Mouse (Mus musculus): ENCODE measurements around the gene Rap1gds1.

Gene Rap1gds1

DNA sequence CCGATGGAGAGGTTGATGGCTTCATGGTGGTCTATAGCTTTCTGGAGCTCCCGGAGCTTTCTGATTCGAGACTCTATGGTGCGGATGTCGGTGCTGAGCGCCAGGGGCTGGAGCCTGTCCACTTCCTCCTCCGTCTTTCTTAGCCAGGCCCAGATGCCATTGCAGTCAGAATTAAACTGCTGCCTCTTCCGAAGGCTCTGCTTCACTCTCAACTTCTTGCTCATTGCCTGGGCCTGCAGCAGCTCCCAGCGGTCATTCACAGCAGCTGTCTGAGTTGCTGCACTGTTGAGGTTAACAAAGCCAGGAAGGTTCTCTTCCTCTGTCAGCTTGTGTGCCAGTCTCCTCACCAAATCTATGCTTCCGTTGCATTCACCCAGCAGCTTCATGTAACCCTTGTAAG is 137.8 kb downstream of the Rap1gds1 start:
- DNase-seq: no peak

DNA sequence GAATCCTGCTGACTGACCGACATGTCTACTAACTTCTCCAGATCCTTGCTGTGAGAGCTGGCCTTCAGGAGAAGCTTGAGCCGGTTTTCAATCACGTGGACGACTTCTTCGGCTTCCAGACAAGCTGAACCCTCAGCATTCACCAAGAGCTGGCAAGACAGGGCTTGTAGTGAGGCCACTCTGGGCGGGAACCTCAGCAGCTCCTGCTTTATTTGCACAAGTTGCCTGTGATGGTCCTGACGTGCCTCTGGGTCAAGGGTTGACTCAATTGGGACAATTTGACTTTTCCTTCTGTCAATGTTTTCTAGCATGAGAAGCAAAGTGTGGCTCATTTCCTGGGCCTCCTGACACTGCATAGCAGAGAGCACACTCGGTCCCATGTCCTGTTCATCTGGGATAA is 138.2 kb downstream of the Rap1gds1 start:
- no peak for DNase-seq

DNA sequence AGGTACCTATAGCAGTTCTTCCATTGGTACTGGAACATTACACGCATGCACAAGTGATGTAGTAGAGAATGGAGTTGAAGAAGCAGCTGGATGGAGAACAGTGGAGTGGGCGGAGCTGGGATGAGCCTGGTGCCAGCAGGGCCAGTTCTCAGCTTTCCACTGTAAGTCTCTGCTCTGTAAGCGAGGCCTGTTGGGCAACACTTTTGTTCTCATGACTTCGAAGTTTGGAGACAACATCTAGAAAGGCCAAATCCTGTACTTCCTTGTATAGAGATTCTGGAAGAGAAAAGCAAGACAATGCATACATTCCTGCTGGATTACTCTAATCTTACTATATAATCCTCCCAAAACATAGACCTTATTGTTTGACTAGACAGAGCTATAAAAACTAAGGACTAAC is 147.6 kb downstream of the Rap1gds1 start:
- no peak for DNase-seq

DNA sequence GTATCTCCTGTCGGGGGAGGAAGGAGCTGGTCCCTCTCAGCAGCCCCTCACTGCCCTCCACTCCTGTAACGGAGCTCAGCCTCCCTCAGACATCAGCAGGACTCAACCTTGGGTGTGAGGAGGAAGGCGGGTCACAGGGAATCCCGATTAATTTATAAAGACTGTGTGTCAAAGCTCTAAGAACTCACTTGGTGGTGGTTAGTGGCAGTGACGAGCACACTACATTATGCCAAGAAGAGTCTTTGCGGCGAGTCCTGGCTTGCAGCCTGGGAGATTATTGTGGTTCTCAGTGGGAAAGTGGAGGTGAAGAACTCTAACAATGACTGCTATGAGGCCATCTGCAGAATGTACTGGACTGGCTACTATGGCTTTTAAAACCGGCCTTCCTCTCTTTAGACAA is 148.8 kb downstream of the Rap1gds1 start:
- no peak for DNase-seq

DNA sequence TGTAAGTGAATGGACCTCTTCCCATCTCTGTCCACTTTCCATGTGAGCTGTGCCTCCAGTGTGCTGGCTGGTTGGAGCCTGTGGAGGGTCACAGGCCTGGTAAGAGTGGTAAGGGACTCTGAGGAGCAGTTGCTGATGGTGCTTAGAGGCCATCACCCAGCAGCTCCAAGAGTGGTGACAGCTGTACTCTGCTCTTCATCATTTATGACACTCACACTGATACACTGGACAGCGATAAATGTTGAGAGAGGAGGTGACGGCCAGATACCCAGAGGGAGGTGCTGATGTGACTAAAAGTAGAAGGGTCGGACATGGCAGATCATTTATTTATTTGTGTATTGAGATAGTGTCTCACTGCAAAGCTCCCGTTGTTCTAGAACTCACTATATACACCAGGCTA is 156.8 kb downstream of the Rap1gds1 start:
- no peak for DNase-seq

DNA sequence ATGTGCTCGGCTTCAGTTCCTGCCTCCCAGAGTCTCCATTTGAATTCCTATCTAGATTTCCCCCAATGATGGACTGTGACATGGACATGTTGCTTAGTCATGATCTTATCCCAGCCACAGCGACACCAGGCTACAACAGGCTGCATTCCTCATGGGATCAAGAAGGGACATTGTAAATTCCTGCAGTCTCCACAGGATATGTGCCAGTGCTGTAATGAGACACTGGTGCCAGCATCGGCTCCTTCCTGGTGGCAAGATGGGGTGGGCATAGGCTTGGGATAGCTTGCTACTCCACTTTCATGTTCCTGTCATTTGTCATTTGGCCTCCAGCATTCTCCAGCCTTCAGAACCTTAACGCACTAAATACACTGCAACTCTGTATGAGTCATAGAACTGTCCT is 158.0 kb downstream of the Rap1gds1 start:
- no peak for DNase-seq

DNA sequence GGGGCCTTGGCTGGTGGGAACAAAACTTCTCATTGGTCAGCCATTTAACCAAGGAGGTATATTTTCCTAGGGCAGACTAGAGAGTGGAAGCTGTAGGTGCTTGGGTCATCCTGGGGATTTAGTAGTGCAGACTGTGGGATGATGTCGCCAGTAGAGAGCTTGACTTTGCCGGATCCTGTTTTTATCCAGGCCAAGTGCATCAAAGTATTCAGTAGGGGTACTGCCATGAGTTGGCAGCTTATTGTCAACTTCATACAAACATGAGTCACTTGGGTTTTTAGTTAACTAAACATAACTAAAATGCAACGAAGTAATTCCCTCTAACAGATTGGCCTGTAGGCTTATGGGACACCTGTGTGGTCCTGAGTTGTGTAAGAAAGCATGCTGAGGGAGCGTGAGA is 158.4 kb downstream of the Rap1gds1 start:
- DNase-seq: no peak

DNA sequence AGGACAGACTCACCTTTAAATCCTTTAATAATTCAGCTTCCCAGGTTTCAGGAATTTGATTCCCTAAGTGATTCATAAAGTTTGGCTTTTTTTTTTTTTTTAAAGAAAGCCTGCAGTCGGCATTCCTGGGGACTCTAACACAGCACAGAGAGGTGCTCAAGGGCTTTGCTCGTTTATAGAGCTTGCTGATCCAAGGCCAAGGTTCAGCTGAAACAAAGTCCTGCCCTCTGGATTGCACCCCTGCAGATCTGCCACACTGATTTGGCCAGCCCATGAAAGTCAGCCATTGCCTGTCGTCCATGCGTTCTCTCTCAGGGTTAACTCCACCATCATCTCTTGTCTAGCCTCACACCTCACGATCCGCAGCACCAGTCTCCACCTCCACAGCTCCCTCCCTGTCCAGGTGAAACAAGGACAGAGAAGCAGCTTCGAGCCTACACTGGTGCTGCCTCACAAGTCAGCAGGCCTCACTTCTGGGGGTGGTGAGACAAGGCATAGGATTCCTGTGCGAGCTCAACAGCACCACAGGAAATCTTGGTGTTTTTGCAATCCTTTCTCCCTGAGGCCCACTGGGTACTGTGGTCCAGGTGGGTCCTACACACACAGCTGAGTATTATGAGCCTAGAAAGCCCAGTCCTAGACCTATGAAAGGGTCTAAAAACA is 160.2 kb downstream of the Rap1gds1 start:
- no peak for DNase-seq

DNA sequence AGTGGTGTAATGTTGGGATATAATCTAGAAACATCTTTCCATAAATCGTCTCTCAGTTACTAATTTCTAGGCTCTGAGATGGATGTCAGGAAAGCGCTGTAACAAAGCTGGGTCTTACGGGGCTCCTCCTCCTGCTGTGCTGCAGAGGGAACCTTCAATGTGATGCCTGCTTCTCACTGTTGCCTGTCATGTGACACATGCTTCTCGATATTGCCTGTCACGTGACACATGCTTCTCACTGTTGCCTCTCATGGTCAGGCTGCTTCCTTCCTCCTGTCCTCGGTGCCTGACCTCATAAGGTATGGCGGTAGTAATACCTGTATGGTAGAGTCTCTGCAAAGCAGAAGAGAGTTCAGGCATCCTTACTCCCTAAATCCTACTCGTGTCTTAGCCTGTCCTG is 162.5 kb downstream of the Rap1gds1 start:
- no peak for DNase-seq

DNA sequence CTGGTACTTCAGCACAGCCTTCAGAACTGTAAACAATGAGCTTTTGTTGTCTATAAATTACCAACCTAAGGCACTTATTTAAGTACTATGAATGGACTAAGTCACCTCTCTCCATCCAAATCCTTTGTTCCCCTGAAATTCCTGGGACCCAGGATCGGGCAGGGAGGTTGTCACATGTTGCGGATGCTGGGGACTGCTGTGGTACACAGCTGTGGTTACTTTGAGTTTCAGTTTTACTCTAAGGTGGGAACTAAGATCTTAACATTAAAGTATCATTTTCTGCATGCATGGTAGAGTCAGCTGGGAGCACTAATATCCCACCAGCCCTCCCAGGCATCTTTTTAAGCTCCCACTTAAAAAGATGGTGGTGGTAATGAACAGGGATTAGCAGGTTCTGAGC is 165.7 kb downstream of the Rap1gds1 start:
- no peak for DNase-seq

DNA sequence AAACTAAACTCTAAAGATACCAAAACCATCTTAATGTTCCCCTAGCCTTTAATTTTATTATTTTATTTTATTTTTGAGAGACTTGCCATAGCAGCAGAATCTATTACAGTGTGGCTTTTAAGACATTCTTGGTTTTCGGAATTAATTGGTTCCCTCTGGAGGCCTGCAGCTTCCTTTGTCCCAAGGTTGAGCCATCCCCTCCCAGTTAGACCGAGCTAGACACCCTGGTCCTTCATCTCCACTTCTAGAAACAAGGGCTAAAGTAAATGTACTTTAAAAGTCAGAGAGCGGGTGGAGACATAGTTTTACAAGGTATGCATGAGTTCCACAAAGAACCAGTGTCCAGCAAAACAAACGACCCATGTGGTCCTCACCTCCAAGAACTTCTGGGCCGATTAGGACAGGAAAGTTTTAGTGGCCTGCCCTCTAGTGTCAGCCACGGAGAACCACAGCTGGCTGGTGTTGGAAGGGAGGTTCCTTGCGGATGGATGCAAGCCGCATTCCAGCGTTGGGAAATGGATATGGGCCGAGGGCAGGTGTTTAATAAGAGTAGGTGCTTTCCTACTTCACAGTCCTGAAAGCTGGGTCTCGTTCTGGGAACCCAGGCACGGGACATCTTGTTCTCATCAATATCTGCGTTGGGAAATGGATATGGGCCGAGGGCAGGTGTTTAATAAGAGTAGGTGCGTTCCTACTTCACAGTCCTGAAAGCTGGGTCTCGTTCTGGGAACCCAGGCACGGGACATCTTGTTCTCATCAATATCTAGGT is 168.7 kb downstream of the Rap1gds1 start:
- peak; percentile 55 for DNase-seq

DNA sequence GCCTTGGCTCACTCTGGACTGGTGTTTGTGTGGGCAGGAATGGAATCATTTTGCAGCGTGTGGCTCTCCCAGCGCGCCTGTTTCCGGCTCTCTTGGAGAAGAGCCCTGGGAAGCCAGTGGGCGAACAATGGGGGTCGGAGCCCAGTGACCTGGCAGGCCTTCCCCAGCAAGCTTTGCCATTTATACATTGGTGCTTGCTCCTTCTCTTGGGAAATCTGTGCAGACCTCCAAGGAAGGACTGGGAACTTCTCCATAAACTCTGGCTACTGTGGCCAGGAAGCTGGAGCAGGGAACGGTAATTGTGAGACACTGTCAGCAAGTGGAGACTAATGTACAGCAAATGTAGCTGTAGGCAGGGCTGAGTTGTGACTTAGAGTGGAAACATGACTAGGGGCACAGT is 169.3 kb downstream of the Rap1gds1 start:
- no peak for DNase-seq

DNA sequence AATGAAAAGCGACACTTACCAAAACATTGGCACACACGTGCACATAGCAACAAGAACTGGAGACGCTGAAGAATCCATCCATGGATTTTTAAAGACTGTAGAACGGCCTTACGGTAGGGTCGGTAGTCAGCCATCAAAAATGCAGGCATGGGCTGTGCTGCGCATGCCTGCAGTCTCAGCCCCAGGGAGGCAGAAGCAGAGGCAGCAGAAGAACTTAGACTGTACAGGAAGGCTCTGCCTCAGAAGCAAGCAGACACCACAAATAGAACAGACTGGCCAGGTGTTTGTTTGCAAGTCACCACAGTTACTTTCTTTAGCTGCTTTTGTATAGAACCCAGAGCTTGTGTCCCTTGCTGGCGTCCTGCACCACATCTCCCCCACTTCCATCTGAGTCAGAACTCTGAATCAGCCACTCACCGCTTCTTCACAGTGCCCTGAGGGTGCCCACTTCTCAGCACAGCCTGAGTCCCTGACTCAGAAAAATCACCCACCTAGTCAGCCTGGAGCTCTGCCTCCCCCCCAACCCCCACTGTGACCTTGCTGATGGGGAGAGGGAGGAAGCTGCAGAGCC is 174.3 kb downstream of the Rap1gds1 start:
- no peak for DNase-seq

DNA sequence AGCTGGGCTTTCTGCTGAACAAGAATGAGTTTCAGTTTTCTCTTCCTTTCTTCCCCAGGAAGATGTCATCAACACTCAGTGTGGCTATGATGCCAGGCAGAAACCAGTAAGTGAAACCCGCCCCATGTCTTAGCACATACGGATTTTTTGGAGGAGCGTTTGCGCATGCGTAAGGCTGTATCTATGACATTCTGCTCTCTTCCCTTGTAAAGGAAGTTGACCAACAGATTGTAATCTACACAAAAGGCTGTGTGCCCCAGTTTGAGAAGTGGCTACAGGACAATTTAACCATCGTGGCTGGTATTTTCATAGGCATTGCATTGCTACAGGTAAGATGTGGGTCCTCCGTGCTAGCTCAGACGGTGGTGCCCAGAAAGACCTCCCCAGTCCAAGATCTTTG is 176.9 kb downstream of the Rap1gds1 start:
- DNase-seq: no peak

DNA sequence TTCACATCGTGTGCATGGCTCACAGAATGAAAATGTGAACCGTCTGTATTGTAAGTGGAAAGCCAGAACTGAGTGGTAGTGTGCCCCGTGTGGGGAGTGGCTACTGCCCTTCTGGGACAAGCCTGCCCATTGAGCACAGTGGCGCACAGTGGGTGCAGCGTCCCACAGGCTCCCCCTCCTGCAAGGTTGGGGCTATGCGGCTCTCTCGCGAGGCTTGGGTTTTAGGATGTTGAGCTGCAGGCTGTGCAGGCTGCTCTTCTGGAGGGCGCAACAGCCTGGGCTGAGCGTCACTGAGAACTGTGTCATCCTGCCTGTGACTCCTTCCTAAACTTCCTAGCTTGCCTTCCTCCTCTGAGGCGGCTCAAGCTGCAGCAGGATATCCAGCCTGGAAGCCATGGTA is 177.5 kb downstream of the Rap1gds1 start:
- peak; percentile 26 for DNase-seq

DNA sequence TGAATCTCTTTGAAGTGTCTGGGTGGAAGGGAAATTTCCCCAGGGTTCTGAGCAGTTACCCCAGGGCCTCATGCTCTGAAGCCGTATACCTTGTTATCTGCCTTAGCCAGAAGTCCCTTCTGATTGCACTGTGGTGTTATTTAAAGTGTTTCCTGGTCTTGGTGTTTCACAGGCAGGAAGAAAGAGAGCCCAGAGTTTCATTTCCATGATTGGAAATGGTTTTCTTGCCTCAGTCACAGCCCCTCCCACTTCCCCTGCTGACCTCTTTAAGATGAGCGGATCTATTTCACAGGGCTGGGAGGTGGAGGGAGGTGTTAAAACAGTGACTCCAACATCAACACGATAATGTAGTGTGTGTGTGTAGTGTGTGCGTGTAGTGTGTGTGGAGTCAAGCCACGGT is 181.5 kb downstream of the Rap1gds1 start:
- DNase-seq: no peak

DNA sequence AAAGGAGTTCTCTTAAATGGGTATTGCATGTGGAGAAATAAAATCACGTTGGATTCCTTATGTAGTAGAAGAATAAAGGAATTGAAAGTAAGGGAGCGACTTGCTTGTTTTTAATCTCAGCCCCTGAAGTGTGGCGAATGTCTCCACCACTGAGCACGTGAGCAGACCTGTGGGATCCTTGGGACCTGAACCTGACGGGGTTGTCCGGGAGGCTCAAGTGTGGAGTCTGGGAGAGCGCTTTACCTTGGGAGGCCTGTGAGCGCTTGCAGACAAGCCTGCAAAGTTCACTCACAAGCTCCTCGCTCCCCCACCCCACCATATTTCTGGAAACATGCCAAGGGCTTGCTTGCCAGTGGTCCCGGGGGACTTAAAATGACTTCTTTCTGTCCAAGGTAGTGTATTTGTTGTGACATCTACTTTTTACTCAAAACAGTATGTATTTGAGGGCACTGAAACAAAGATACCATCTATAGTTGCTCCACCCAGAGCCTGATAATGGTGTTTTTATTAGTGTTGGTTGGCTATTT is 185.2 kb downstream of the Rap1gds1 start:
- no peak for DNase-seq

DNA sequence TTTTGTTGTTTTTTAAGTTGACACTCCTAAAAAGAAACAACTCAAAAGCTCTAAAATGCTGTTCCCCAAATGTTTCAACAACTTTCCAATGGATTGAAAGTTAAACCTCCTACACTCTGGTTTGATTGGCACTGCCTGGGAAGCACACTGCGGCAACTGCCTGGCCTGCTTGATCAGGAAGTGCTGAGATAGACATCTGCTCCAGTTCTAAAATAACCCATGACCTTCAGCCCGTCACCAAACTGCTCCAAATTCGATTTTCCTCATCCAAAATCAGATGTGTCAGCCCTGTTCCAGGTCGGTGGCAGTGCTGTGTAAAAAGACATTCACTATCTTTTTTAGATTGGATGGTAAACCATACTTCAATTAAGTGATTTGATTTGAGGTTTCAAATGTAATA is 185.8 kb downstream of the Rap1gds1 start:
- DNase-seq: no peak

DNA sequence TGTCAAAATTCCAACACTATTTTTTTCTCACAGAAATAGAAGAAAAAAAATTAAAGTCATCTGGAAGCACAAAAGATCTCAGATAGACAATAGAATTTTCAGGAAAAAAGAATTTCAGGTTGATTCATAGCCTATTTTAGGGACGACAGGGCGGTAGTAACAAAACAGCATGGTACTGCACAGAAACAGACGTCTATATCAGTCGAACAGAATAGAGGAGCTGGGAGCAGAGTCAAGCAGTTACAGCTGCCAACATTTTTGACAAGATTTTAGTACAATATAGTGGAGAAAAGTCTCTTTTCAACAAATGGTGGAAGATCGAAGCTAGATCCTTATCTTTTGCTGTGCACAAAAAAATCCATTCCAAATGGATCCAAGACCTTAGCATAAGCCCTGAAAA is 188.9 kb downstream of the Rap1gds1 start:
- no peak for DNase-seq

DNA sequence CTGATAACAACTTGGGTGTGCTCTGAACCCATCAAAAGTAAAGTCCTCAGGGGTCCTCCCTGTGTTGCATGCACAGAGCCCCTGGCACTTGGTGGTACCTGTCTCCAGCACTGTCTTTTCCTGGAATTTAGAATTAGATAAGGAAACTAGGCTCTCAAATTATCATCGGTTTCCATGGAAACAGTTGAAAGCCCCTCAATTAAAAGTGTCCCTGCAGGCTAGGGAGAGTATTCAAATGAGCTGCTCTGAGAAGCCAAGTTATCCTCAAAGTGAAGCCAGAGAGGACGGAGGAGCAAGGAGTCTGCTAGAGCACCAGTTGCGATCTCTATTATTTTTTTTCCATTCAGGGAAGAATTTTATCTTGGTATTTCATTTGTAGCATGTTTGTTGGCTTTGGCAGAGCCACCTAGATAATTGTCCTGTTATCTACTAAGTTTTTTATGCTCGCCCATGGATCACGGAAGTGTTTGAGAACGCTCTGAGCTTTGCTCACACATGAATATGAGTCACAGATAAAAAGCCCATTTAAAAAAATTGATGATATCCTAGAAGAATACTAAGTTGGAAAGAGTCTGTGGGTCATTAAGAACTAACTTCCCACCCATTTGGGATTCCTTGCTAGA is 193.2 kb downstream of the Rap1gds1 start:
- DNase-seq: no peak

DNA sequence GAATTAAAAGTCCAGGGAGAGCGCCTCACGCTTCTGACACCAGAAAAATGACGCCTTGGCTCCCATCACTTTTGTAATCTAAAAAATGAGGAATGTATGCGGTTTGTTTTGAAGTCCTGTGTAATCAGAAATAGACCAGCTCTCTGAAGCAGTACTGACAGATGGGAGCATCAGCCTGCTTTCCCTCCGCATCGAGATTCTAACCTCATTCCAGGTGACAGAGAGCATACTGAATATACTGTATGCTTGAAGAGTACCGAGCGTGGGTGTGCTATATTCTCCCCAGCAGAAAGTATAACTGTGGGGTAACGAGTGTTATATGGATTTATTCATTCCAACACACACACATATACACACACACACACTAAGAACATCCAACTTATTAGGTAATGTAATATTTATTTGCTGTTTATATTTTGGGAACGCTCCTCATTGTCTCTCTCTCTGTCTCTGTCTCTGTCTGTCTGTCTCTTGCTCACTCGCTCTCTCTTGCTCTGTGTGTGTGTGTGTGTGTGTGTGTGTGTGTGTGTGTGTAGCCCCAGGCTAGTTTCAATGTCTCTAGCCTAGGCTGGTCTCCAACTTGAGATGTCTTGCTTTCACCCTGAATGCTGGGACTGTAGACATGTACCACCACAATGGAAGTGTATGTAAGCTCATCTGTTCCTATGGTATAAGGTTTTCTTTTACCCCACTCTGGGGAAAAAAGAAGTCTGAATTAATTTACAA is 193.8 kb downstream of the Rap1gds1 start:
- no peak for DNase-seq

DNA sequence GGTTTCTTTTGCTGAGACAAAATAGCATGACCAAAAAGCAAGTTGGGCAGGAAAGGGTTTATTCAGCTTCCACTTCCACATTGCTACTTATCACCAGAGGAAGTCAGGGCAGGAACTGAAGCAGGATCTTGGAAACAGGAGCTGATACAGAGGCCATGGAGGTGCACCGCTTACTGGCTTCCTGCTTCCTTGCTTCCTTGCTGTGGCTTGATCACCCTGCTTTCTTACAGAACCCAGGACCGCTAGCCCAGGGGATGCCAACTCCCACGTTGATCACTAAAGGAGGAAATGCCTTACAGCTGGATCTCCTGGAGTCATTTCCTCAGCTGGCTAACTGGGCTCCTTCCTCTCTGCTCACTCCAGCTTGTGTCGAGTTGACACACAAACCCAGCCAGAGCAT is 197.3 kb downstream of the Rap1gds1 start:
- peak; percentile 34 for DNase-seq

DNA sequence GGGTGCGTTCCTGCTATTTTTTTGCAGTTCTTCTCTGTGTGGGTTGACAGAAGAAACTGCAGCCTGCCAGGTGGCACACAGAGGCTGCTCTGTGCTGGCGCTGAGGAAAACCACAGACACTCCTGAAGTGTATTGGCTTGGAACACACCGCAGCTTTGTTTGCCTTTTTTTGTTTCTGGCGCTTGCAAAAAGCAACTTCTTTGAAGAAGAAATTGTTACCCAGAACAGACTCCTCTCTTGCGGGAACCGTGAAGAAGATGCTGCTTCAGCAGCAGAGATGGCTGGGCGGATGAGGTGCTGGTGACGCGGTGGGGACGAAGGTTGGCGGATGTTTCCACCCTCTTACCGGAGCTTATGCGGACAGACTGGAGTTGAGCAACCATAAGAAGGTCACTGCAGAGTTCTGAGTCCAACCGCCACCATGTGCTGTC is 198.1 kb downstream of the Rap1gds1 start:
- DNase-seq: peak; percentile 86
